Mouse (Mus musculus): ENCODE data around the gene Tet1.

Gene Tet1

DNA sequence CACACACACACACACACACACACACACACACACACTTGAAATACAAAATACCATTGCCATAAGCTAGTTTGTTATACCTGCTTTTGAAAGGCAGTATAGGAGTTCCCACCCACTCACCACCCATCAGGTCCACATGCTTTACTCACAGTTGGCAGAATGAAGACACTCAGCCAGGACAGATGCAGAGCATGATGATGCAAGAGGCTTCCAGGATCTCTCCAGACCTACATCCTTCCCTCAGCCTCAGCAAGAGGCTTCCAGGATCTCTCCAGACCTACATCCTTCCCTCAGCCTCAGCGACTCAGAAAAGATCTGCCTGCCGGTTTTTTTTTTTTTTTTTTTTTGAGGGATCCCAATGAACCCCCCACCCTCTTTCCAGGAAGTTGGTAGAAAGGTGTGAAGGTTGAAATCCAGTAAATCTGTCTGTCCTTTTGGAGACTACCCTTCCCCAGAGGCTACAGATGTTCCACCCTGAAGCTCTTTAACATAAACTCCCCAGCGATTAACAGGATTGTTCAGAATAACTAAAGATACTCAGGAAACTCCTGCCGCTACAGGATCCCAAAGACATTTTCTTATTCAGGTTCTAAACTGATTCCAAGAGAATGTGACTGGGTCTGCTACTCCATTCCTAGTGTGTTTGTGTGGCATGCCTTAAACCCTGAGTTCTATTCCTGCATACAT lies 16.1 kb downstream of the Tet1 start:
- in situ Hi-C loops (cut with MboI, MseI): no loop called here

DNA sequence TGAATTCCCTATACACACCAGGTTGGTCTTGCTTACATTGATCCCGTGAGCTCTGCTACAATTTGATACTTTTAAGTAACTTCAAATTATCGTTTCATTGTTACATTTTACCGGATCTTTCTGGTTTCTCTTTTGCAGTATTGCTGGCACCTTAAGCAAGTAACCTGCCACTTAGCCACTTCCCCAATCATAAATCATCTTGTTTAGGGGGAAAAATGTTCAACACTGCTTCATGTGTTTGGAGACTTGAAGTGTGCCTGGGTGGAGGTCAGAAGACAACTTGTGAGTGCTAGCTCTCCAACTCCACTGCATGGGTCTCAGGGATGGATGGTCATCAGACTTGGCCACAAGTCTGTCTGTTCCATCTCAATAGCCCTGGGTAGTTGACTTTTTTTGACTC lies 17.8 kb downstream of the Tet1 start:
- in situ Hi-C loops (cut with MboI, MseI): no loop called here

GRCm38 (mm10) chr10:62886799-62887591 lies 21.8 kb downstream of the Tet1 start:
- in situ Hi-C loops (cut with MboI, MseI): no loop called here

DNA sequence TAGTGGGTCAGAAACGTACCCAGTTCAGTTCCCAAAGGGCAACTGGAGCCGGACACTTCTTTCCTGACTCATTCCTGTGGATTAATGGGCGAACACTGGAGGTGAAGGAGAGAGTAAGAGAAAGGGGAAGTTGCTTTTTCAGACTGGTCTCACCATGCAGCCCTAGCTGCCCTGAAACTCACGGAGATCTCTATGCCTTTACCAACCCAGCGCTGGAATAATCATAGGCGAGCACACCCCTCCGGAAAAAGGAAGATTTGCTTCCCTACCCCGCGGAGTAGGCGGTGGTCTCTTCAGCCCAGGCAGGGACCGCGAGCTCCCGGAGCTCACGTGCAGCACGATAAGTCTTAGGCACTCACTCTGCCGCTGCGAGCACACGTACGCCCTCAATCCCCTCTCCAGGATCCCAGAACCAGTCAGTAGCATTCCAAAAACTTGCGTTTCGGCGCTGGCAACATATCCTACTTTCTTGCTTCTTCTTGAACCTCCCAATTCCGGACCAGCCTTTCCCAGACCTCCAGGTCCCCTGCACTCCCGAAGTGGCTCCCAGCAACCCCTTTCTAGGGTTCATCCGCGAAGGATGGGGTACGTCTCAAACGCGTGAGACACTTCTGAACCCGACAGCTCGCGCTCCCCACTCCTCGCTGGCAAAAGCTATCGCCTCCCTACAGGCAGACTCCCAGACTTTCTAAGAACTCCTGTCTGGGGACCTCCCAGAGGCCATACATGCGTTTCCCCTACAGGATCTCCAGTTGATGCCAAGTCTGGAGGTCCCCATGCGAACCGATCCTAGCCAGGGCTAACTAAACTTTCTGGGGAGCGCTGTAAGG lies 22.6 kb downstream of the Tet1 start:
- in situ Hi-C loops (cut with MboI, MseI): no loop called here

DNA sequence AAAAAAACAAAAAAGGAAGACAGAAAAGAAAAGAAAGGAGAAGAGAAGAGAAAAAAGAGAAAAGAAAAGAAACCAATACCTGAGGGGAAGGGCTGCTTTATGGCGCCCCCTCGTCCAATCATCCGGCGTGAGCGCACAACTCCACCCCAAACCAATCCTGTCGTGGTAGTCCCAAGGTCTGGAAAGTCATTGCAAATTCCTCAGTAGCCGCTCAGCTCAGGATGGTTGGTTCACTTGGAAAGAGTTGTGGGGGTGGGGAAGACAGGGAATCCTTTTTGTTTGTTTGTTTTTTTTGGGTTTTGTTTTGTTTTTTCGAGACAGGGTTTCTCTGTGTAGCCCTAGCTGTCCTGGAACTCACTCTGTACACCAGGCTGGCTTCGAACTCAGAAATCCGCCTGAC lies 23.3 kb downstream of the Tet1 start:
- in situ Hi-C loops (cut with MboI, MseI): no loop called here

DNA sequence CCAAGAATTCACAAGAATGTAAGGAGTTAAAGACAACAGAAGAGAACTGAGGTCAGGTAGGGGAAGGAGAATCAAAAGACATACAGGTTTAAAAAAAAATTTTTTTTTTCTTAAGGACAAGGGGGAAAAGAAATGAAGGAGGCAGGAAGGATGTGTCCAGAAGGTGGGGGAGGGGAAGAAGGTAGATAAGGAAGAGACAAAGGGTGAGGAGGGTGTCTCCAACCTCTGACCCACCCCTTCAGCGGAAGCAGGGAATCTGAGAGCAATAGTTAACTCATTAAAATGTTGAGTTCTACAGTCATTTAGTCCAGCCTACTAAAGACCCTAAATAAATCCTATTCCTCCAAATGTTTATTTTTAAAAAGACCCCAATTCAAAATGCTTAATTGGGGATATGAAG lies 24.3 kb downstream of the Tet1 start:
- in situ Hi-C loops (cut with MboI, MseI): no loop called here

DNA sequence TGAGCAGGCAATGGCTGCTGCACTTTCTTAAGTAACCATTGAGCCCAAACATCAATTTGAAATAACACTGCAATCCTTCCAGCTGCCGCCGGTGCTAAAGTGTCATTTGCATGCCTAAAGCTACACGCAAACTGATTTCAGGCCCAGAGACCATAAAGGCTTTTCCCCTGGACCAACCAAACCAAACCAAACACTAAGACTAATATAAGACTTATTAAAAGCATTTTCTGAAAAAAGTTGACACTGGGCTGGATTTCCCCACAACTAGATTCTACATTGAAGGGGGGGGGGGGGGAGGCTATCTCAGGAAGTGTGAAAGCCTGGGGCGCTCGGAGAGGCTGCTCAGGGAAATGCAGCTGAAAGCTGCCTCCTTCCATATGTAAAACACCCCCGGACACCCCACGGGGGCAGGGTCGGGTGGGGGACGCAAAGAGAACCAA lies 24.8 kb downstream of the Tet1 start:
- in situ Hi-C loops (cut with MboI, MseI): no loop called here

- in situ Hi-C loops (cut with MboI, MseI): no loop called here
Observed at GRCm38 (mm10) chr10:62881211-62881610, 27.6 kb downstream of the Tet1 start.

GRCm38 (mm10) chr10:62878056-62878455 lies 30.7 kb downstream of the Tet1 start:
- in situ Hi-C loops (cut with MboI, MseI): no loop called here

GRCm38 (mm10) chr10:62875565-62875964 lies 33.2 kb downstream of the Tet1 start:
- in situ Hi-C loops (cut with MboI, MseI): no loop called here

- in situ Hi-C loops (cut with MboI, MseI): no loop called here
Observed at GRCm38 (mm10) chr10:62874828-62875227, 34.0 kb downstream of the Tet1 start.

DNA sequence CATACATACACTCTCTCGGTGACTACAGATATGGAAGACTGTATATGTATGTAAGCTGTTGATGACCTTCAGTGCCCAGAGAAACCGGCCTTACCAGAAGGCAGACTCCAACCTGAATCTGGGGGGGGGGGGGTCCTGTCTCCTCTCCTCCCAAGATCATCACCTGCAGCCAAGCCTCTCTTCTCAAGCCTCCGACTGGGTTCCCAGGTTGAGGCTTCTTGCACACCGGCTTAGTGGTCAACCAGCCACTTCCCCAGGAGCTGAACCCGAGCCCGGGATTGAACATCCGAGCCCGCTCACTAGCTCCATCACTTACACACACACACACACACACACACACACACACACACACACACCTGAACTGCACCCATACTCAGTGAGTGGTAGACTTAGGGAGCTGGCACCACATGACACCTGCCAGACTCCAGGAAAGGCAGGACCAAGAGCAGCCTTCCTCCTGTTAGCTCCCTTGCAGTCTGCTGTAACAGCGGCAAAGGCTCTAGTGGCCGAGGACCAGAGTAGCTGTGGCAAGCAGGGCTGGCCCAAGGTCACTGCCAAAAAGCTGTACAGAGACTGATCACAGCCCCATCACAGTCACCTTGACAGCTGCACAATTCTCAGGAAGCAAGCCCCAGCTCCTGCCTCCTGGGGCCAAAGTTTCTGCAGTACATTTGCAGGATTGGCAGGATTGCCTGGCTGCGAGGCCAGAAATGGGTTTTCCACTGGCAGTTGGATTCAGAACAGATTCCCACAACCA lies 42.6 kb downstream of the Tet1 start:
- in situ Hi-C loops (cut with MboI, MseI): no loop called here

DNA sequence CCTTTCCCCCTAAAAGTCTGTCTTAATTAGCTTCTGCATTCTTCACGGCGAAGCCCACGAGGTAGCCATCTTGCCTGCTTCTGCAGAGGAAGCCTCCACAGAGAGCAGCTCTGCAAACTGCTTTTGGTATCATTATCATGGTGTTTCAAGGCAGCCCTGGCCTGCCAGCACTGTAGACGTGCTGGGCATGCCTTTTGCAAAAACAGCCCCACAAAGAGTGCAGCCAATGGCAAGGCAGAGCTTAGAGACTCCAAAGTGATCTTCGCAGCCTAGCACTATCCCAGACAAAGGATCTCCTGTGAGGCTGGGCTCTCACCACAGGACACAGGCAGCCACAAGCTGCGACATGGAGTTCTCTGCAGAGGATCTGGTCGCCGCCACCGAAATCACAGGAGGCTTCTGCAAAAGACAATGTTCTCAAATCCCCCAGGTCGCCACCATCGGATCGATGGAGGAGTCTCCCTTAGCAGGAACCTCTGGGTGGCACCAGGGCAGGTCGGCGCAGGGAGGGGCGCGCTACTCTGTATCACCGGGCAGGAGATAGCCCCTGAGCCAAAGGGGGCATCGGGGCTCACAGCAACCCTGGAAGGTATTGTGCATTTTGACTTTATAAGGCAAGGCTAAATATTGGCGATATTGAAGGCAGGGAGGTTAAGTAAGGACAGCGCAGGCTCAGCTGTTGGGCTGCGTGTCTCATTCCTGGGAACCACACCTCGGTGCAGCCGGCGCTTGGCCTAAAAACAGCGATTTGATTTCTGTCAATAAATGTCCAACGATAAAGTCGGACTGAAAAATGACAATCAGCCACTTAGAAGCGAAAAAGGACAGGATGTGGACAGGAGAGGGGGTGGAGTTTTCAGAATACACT lies 43.4 kb downstream of the Tet1 start:
- in situ Hi-C loops (cut with MboI, MseI): no loop called here

DNA sequence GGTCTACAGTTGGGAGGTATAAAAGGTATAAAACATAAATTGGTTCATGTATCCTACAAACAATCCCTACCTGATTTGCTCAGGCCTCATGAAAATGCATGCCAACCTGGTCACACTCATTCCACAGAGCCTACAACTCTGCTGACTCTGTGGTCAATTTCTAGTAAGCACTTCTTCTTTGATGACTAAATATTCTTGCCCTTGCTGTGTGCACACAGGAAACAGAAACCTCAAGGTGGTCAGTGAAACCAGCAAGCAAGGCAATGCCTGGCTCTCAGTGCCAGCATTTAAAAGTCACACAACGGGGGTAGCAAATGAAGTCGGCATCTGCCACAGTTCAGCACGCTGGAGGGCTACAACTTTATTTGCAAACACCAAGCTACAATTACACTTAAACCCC lies 45.2 kb downstream of the Tet1 start:
- in situ Hi-C loops (cut with MboI, MseI): no loop called here

DNA sequence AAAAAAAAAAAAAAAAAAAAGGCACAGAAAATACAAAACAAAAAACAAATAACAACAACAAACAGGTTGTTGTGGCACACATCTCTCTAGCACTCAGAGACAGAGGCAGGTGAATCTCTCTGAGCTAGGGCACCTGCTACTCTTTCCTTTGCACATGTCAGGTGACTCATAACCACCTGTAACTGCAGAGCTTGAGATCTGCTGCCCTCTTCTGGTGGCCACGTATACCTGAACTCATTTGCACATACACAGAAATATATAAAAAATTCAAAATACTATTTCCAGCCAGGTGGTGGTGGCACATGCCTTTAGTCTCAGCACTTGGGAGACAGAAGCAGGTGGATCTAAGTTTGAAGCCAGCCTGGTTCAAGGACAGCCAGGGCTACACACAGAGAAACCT lies 46.4 kb downstream of the Tet1 start:
- in situ Hi-C loops (cut with MboI, MseI): no loop called here

DNA sequence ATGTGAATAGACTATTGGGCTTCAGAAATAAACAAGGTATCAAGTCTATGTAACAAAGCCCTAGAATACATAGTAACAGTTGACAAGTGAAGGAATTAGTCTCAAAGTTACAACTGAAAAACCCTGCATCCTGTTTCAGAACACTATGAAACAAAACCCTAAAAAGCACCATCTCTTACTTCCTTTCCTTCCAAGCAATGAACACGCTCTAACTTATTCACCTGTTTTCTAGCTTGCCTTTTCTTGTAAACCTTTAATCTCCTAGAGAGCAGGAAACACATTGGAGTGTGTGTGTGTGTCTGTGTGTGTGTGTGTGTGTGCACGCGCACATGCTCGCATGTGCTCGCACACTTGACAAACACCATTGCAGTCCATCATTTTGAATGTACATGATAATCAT lies 49.8 kb downstream of the Tet1 start:
- in situ Hi-C loops (cut with MboI, MseI): no loop called here

GRCm38 (mm10) chr10:62856690-62857290 lies 52.0 kb downstream of the Tet1 start:
- in situ Hi-C loops (cut with MboI, MseI): no loop called here

- in situ Hi-C loops (cut with MboI, MseI): no loop called here
Observed at GRCm38 (mm10) chr10:62854992-62855391, 53.8 kb downstream of the Tet1 start.

DNA sequence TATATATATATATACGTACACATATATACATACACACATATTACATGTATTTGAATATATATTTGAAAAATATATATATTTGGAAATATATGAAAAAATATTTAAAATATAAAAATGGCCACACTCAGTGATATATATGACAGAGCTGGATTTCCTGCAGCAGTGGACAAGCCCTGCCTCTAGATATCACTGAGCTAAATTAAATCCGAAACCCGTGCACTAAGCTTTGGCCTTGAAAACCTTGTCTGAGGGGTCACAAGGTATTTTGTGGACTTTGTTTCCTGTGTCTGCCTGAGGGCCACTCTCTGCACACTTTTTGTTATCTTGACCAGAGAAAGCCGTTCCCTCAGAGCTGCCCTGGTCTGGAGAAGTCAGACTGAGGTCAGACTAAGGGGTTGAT lies 54.2 kb downstream of the Tet1 start:
- in situ Hi-C loops (cut with MboI, MseI): no loop called here

- in situ Hi-C loops (cut with MboI, MseI): no loop called here
Observed at GRCm38 (mm10) chr10:62851578-62851977, 57.2 kb downstream of the Tet1 start.
